ENCODE assay signal across 8 mouse cellular contexts in genomic region chr11:120347791-120348683, GRCm38 (mm10). TPM values are rescaled to one million over a fixed set of nuclear protein-coding genes. Genes with fewer than 3 reads are reported as not detected.
DNase-seq lines count a peak whose midpoint lies in the region; ATAC-seq and TF ChIP-seq lines count a peak whose summit lies in the region.

Actg1 (minus strand) TSS chr11:120348542.

- H3K4me2 ChIP-seq in embryonic facial prominence, embryonic 12.5 days (replicated peaks) = peak within 1 kb of the TSS; percentile 92
- H3K4me2 ChIP-seq in limb, embryonic 15.5 days = peak within 1 kb of the TSS; percentile 87
- peak within 1 kb of the TSS; percentile 74 for H3K4me2 ChIP-seq in midbrain, postnatal 0 days (ENCODE audit: low read depth, low read length, poor library complexity, severe bottlenecking)

- H3K4me1 ChIP-seq in embryonic facial prominence, embryonic 12.5 days = peaks cover 29% of the 10 kb centered on the region
- H3K4me1 ChIP-seq in limb, embryonic 15.5 days = peaks cover 48% of the 10 kb centered on the region
- H3K4me1 ChIP-seq in midbrain, postnatal 0 days (ENCODE audit: insufficient read depth, low read length) = peaks cover 7% of the 10 kb centered on the region; the same call in 1 of the 2 replicates

- H3K9me3 ChIP-seq in embryonic facial prominence, embryonic 12.5 days = no peaks in the 10 kb centered on the region
- H3K9me3 ChIP-seq in limb, embryonic 15.5 days = no peaks in the 10 kb centered on the region
- no peaks in the 10 kb centered on the region for H3K9me3 ChIP-seq in midbrain, postnatal 0 days (ENCODE audit: low read length)

- under 1% methylated on average over 101 of the region's 103 CpGs for WGBS in embryonic facial prominence, embryonic 12.5 days
- 7% methylated on average over 71 of the region's 103 CpGs for WGBS in limb, embryonic 15.5 days
- WGBS in midbrain, postnatal 0 days = under 1% methylated on average over 63 of the region's 103 CpGs

- H3K27me3 ChIP-seq in embryonic facial prominence, embryonic 12.5 days = no peaks in the 10 kb centered on the region
- H3K27me3 ChIP-seq in limb, embryonic 15.5 days = no peaks in the 10 kb centered on the region
- H3K27me3 ChIP-seq in midbrain, postnatal 0 days (ENCODE audit: insufficient read depth, low read length) = no peaks in the 10 kb centered on the region

- ATAC-seq in embryonic facial prominence, embryonic 12.5 days (ENCODE audit: insufficient number of reproducible peaks, insufficient read depth, low FRiP score, low TSS enrichment) = peak; percentile 70; the same call in 1 of the 2 replicates
- peak; percentile 80 for ATAC-seq in limb, embryonic 15.5 days (ENCODE audit: insufficient number of reproducible peaks, low FRiP score, low TSS enrichment, low read depth)
- peak; percentile 86 for ATAC-seq in midbrain, postnatal 0 days (ENCODE audit: low FRiP score)

- peak; percentile 81 for DNase-seq in 3T3-L1 (ENCODE audit: low read depth, low spot score)
- peak; percentile 91 for DNase-seq in adrenal gland, postnatal 36 days
- DNase-seq in heart, adult 18-20 months = peak; percentile 88 to 93
- peak; percentile 83 to 84 for DNase-seq in kidney, adult 8-10 months
- DNase-seq in midbrain, postnatal 0 days (ENCODE audit: low spot score) = peak; percentile 95
- peak; percentile 83 to 91 for DNase-seq in spleen, postnatal 4 days (ENCODE audit: low spot score in 2 of 2)

- H3K27ac ChIP-seq in embryonic facial prominence, embryonic 12.5 days = peak within 1 kb of the TSS; percentile 100
- H3K27ac ChIP-seq in limb, embryonic 15.5 days = peak within 1 kb of the TSS; percentile 99
- peak within 1 kb of the TSS; percentile 99 for H3K27ac ChIP-seq in midbrain, postnatal 0 days (ENCODE audit: low read depth, low read length)

- peaks cover 16% of the 10 kb centered on the region for H3K36me3 ChIP-seq in embryonic facial prominence, embryonic 12.5 days
- peaks cover 13% of the 10 kb centered on the region for H3K36me3 ChIP-seq in limb, embryonic 15.5 days
- peaks cover 6% of the 10 kb centered on the region for H3K36me3 ChIP-seq in midbrain, postnatal 0 days (ENCODE audit: insufficient read depth, low read length)

- peak within 1 kb of the TSS; percentile 100 for H3K4me3 ChIP-seq in embryonic facial prominence, embryonic 12.5 days
- peak within 1 kb of the TSS; percentile 98 for H3K4me3 ChIP-seq in limb, embryonic 15.5 days
- peak within 1 kb of the TSS; percentile 97 for H3K4me3 ChIP-seq in midbrain, postnatal 0 days (ENCODE audit: low read depth, low read length)

- no peak for TF ChIP-seq CTCF in midbrain, postnatal 0 days (IDR thresholded peaks at IDR 0.05)

- peak within 1 kb of the TSS; percentile 100 for H3K9ac ChIP-seq in embryonic facial prominence, embryonic 12.5 days
- peak within 1 kb of the TSS; percentile 100 for H3K9ac ChIP-seq in limb, embryonic 15.5 days
- H3K9ac ChIP-seq in midbrain, postnatal 0 days (replicated peaks; ENCODE audit: low read length, poor library complexity, severe bottlenecking) = peak within 1 kb of the TSS; percentile 100

RNA-seq across cellular contexts. Expression of gene Actg1, which starts in this region (rescaled TPM):
- total RNA-seq in adrenal gland, postnatal 36 days (2021) = 1,000 to 10,000 TPM; 1,356 to 1,461 TPM
- 3,148 and 3,183 TPM in 2 replicates for polyA plus RNA-seq in embryonic facial prominence, embryonic 12.5 days (2016; fragmentation: Nextera tagmentation; extraction: Ambion mirVana)
- total RNA-seq in heart, adult 18-20 months (2021) = 100 to 1,000 TPM; 286 to 296 TPM
- polyA plus RNA-seq in limb, embryonic 15.5 days (2015; fragmentation: Nextera tagmentation; extraction: Ambion mirVana) = 2,203 and 2,296 TPM in 2 replicates
- total RNA-seq in midbrain, postnatal 0 days (2014; rRNA removed) = 2,534 and 2,842 TPM in 2 replicates
- polyA plus RNA-seq in midbrain, postnatal 0 days (2015; fragmentation: Nextera tagmentation; extraction: Ambion mirVana) = 3,992 and 4,056 TPM in 2 replicates

Comparison
In these comparisons a context has a peak if more than half of its experiments do, and no peak if none do; other contexts are left out.
1. Peak in every context shown above with its lines: DNase-seq, ATAC-seq, H3K4me3 ChIP-seq and H3K27ac ChIP-seq.